Mouse (Mus musculus) c-Kit-positive CD71-positive TER-119-negative erythroid progenitor cells, embryonic 14.5 days (primary cell): ENCODE results near the gene Wnt8b.

Source experiments
- DNase-seq: peaks from one replicate; pipeline ENCODE4 v3.0.0-alpha.2; 2013; ENCODE audit warnings: low read depth

Gene Wnt8b

GRCm38 (mm10) chr19:44554861-44555590, 61.8 kb downstream of the Wnt8b start, which contains the start of gene Ndufb8:
Gene Ndufb8, minus strand, starts transcription at chr19:44555440.
- peak; percentile 90 for DNase-seq

- DNase-seq: peak; percentile 97
Observed at GRCm38 (mm10) chr19:44562652-44563206, 69.5 kb downstream of the Wnt8b start, which contains the start of gene Hif1an. Gene Hif1an, plus strand, starts transcription at chr19:44562850.
